Mouse (Mus musculus) kidney, postnatal 10 days (tissue): ENCODE data around the gene Pus10.
"Not testable (repeated sequence)": the region's sequence is repeated elsewhere in the genome, so short reads cannot be mapped to it uniquely, and the experiment has no call there.

Experiments
- DNase-seq: peaks from one replicate; pipeline ENCODE4 v3.0.0; 2021; ENCODE audit warnings: mixed read lengths

Gene Pus10

DNA sequence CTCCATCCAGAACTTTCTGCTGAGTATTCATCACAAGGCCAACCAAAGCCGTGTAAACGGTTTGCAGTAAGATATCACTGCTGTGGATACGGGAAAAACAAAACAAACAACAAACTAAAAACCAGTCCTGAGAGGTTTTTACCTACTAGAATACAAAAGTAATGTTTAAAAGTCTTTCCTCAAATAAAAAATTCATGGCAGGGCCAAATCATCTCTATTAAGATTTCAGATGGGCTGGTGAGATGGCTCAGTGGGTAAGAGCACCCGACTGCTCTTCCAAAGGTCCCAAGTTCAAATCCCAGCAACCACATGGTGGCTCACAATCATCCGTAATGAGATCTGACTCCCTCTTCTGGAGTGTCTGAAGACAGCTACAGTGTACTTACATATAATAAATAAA is 101.9 kb downstream of the Pus10 start:
- DNase-seq, result not testable (repeated sequence)

DNA sequence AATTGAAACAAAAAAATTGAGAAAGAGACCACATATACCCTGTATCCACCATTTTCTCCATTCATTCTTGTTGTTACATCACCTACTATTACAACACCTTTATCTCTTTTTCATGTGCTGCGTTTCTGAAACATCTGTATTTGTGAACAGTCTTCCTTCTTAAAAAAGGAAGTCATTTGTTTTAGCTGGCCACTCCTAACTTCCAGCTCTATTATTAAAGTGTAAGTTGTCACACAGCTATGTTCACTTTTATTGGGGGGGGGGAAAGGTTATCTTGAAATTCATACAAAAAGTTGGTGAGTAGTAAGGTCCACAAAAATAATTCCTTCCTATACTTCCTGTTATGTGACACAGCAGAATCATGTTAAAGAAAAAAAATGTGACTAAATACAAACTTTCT is 102.5 kb downstream of the Pus10 start:
- DNase-seq, result no peak

DNA sequence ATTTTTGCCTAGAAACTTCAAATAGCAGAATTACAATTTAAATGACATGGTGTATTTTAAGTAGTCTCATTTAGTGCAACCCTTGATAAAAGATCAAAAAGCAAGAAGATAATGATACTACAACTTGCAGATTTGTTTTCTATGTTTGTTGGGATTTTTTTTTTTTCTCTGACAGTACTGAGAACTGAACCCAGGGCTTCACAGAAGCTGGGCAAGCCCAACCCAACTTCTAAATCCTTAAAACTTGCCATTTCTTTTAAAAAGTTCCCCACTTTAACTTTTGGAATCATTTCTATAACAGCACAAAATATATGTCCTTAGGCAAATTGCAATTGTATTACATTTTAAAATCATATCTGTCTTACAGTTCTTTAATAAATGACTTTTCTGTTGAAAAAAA is 103.6 kb downstream of the Pus10 start:
- no peak for DNase-seq

DNA sequence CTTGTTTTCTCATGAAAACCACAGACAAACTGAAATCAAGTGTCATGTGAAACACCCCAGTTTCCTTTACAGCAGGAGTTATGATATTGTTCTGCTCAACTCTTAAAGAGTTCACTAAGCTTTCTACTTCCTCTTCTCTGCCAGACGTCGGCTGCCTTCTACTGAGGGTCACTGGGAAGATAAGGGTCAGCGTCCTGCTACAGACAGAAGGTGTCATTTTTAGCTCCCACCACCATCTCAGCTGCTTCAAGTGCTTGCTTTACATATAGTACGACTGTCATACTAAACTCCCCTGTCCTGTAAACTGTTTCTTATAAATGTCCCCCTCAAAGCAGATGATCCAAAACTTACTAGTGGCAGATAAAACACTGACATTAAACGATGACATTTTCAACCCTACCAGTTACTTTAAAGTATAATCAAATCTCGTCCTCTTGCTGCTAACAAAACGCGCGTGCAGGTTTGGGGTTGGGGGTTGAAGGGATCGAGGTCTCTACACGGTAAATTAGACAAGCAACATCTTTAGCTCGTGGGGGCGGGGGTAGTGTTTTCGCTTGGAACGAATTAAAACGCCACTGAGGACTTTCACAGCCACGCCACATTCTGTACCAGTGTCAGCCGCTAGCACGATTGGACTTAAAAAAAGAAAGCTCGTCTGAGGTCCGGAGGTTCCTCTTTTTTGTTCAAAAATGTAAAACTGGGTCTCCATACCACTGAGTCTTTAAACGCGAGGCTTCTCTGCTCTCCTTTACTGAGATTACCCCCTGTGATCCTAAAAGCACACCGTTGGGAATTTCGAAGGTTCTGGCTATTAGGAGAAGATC is 104.4 kb downstream of the Pus10 start:
- peak; percentile 43 for DNase-seq

DNA sequence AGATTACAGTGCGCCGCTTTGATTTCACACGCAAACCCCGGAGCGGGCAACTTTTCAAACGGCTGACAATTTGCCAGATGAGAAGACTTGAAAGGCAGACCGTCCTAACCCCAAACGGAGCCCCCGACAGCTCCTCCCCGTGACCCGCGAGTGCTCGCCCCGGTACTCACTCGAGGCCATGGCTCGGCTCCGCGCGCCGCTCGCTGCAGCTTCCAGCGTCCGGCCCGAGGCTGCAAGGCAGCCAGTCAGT is 105.0 kb downstream of the Pus10 start:
- DNase-seq, result no peak

DNA sequence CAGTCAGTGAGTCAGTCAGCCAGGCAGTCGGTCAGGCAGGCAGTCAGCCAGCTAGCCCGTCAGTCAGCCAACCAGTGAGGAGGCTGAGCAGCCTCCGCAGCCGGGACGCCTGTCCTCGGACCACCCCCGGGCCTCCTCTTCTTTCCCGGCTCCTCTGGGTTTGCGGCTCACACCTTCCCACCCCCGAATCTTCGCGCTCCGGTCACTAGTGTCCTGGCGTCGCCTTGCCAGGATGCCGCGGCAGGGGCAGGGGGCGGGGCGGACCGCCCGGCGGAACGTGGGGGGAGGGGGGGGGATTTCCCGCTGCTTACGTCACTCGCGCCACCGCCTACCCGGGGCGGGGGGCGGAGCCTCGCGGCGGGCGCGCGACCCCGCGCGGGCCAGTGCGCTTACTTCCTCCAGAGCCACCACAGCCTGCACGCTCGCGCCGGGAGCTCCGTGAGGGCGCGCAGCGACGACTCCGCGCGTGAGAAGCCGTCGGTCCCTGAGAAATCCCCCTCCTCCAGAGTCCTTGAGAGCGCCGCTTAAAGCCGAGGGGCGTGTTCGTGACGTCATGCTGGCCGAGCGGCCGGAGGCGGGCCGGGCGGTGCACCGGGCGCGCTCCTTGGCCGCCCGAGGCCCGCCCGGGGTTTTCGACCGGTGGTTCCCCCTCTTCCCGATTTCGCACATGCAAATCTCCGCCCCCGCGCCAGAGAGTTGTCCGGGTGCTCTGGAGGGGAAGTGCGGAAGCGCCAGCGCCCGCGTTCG is 105.5 kb downstream of the Pus10 start, which contains the start of gene Rel:
Gene Rel (minus strand): TSS at position 211 of the 747 bp plus-strand sequence.
- peak; percentile 94 for DNase-seq

DNA sequence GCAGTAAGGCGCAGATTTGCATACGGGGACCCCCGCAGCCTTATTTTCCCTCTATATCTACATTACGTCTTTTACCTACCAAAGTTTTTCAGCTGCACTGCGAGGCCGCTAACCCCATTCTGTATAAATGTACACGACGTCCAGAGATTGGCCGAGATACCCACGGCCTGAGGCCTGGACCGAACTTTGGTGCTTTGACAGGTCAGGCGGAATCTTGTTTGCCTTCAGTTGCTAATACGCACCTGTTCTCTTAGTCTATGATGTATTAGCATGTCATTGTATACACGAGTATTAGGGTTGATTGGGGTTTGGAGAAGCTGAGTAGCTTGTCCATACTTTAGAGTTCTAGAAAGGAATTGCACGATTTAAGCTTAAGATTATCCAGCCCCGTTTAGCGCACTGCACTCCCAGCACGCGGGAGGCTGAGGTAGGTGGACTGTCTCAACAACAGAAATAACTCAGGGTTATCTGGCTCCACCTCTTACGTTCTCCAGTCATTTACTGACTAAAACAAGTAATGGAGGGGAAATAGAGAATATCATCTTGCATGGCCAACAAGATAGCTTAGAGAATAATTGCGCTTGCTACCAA is 106.1 kb downstream of the Pus10 start:
- peak; percentile 10 for DNase-seq

DNA sequence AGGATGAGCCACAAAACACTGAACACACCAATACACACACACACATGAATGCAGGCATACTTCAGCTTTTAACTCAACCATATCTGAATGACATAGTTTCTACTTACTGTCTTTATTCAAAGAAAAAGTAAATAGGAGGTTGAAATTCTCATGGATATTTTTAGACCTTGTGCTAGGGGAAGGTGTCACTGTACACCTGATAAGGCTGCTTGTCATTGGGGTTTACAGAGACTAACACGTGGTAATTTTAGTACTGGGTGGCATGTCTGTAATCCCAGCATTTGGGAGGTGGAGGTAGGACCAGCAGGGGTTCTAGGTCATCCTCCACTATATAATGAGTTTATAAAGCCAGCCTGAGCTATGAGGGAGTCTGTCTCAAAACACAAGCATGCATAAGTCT is 107.0 kb downstream of the Pus10 start:
- DNase-seq, result no peak

DNA sequence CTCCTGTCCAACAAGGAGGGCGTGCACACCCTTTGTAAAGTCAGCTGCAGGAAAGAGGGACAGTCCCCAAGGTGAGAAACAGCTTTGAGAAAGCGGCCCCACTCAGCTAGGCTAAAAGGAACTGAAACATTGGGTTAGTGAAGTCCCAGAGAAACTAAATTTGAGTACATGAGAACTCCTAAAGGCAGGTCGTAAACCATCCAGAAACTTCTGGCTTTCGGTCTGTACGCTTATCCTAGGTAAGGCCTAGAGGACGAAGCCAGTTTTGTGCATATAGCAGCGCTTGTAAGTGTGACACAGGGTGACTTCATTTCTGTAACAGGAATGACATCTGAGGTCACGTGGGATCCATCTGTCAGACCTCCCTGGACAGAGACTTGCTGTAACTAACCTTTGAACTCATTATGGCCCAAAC is 113.3 kb downstream of the Pus10 start:
- no peak for DNase-seq

DNA sequence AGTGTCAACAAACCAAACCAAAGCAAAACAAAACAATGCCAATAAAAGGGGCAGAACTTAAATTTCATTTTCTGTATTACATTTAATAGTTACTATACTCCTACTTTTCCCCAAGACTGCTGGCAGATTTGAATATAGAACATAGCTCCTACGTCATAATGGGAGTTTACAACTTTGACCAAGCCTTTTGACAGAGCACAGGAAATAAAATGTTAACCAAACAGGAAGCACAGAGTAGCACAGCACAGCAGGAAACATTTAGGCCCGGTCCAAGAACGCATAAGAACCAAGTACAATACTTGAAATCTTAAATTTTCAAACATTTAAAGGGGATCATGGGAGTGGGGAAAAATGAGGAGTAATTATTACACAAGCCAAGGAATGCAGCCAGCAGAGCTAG is 116.6 kb downstream of the Pus10 start:
- DNase-seq, result no peak
